Mouse (Mus musculus) mammary gland, adult 2 months (tissue): ENCODE data around the gene Tubb2a. TPM values are rescaled to one million over a fixed set of nuclear protein-coding genes. Genes with fewer than 3 reads are reported as not detected.

Experiments used
- polyA plus RNA-seq: library from polyadenylated mRNA; depleted of rRNA; stranded (reverse); fragments of >200 nt; gene quantifications from 2 replicates; pipeline ENCODE4 v1.2.3, GENCODE M21; 2012; ENCODE audit warnings: low replicate concordance; rRNA removed

Gene Tubb2a
- polyA plus RNA-seq = 213 and 220 TPM in 2 replicates

DNA sequence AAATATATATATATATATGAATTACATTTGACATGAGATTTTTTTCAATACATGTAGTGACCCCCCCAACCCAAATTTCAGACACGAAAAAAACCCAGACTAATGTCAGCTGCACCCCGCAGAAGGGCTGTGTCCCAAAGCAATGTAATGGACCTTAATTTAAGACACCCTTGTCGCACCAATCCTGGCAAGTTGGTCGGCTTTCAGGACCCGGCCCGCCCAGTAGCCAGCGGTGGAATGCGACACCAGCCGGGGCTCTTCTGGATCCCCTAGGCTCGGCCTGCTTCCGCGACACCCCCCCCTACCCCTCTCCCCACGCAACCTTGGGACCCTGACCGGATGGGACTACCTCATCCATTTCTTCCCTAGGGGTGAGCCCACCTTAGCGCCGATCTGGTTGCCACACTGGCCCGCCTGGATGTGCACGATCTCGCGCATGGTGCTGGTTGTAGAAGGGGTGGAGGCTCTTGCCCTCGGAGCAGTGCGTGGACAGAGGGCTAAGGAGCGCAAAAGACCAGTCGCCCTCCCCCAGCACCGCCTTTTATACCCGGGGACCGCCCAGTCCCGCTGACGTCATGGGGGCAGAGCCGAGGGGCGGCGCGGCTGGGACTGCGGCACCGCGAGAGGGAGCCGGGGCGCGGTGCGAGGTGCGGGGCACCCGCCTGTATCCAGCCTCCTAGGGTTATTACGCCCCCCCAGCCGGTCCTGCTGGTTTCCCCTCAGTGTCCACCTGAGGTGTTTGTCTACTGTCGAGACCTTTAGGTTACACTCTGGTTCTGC lies at the start of gene Tubb2a:
Gene Tubb2a (minus strand): TSS at position 516 of the 780 bp plus-strand sequence.

DNA sequence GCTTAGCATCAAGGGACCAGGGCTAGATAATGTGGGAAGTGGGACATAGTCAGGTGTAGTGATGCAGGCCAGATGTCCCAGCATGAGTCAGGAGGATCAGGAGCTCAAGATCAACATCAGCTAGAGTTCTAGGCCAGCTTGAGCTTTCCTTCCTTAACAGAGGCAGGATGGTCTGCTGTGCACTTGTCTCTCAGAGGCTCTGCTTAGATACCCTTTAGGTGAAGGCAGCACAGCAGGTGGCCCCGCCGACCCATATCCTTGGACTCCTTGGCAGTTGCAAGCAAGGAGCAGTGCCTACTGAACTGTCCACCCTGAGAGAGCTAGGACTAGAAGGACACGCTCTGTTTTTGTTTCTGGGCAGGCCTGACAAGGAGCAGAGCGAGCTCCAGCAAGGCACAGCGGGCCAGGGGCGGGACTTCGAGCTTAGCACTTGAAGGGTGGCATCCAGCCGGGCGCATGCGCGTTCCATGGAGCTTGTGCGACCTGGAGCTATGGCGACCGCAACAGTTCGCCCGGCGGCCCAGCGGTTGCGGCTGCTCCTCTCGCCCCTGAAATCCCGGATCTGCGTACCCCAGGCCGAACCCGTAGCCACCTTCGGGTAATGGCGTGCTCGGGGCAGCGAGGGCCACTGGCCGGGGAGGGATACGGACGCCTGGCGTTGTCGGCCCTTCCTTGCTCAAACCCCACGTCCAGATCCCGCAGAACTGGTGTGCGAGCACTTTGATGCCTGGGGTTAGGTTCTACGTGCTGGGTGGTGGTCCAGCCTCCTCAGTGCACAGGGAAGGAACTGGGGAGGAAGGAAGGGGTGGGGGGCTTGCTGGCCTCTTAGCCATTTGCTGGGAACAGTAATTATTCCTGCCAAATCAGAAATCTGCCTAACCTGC lies 40.4 kb downstream of the Tubb2a start, which contains the start of gene Bphl:
Gene Bphl (plus strand): TSS at position 426 of the 884 bp plus-strand sequence.

Other genes starting within 250 kb of the Tubb2a start
- 0.80 TPM in 1 of 2 replicates, not detected in the other for gene Serpinb6e, start 234.6 kb downstream of the Tubb2a start, polyA plus RNA-seq
- not detected in 2 replicates for gene Serpinb6c, start 172.3 kb downstream of the Tubb2a start, polyA plus RNA-seq
- 3.2 and 15.1 TPM in 2 replicates for gene Nqo2, start 113.3 kb downstream of the Tubb2a start, polyA plus RNA-seq
- 6.7 and 17.5 TPM in 2 replicates for gene Ripk1, start 75.6 kb downstream of the Tubb2a start, polyA plus RNA-seq
- 58.3 and 126 TPM in 2 replicates for gene Serpinb6a, start 75.2 kb downstream of the Tubb2a start, polyA plus RNA-seq
- 33.9 and 44.3 TPM in 2 replicates for gene Bphl, start 40.4 kb downstream of the Tubb2a start, polyA plus RNA-seq
- 20.0 and 20.8 TPM in 2 replicates for gene Tubb2b, start 52.5 kb upstream of the Tubb2a start, polyA plus RNA-seq
- gene Psmg4, start 85.0 kb upstream of the Tubb2a start, polyA plus RNA-seq = 77.4 and 194 TPM in 2 replicates